Mouse (Mus musculus): ENCODE measurements at regions not wholly inside any gene's neighbourhood (a gene's known extent, or its start where the extent isn't known, plus 50 kb on each side); places are given as distances from the start of the nearest gene placed in this dataset.

DNA sequence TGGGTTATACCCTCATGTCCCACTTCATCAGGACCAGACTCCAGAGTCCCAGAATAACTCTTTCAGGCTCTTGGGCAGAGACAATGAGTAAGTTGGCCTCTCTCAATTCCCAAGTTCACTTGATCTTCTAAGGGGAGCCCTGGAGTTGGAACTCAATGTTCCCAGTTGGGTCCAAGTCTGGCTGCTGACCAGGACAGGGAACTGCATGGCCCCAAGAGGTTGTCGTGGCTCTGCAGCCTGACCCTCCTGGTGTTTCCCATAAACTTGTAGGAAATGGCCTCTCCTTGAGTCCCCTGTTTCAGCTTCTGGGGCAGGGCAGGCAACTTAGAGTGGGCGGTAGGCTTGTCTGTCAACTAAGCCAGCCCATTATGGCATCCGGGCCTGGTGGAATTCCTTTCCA is 286.2 kb downstream of the Cyp26b1 start:
- no peaks in the 10 kb centered on the region for H3K79me2 ChIP-seq (ENCODE audit: control insufficient read depth, insufficient read depth, low read length, poor library complexity)
- TF ChIP-seq MAFK (IDR thresholded peaks at IDR 0.05; ENCODE audit: borderline replicate concordance, low read depth, low read length) (no peak), CTCF (IDR thresholded peaks at IDR 0.05 in 2 of 3, conservative IDR thresholded peaks at IDR 0.05 in 1 of 3; ENCODE audit: control insufficient read depth in 1 of 3, insufficient read depth in 1 of 3, low read depth in 2 of 3, low read length in 3 of 3, poor library complexity in 1 of 3, severe bottlenecking in 1 of 3) (no peak), POLR2A (IDR thresholded peaks at IDR 0.05; ENCODE audit: control insufficient read depth in 1 of 2, insufficient read depth in 1 of 2, low read depth in 1 of 2, low read length in 2 of 2, poor library complexity in 1 of 2) (no peak), MYC (IDR thresholded peaks at IDR 0.05; ENCODE audit: low read depth, low read length) (no peak), SMC3 (IDR thresholded peaks at IDR 0.05; ENCODE audit: low read depth, low read length) (no peak), MAZ (IDR thresholded peaks at IDR 0.05; ENCODE audit: low read depth, low read length) (no peak), MAX (IDR thresholded peaks at IDR 0.05; ENCODE audit: low read length) (no peak), E2F4 (IDR thresholded peaks at IDR 0.05; ENCODE audit: borderline replicate concordance, low read depth, low read length) (no peak)
- H3K9ac ChIP-seq (ENCODE audit: control insufficient read depth, low read depth, low read length, poor library complexity, severe bottlenecking): no peak overlapping the region
- no peaks in the 10 kb centered on the region for H3K27me3 ChIP-seq (ENCODE audit: control insufficient read depth in 1 of 2, insufficient read depth in 2 of 2, low read length in 2 of 2)
- no peaks in the 10 kb centered on the region for H3K36me3 ChIP-seq (ENCODE audit: control insufficient read depth in 1 of 2, insufficient read depth in 2 of 2, low read length in 2 of 2)
- no peaks in the 10 kb centered on the region for H3K9me3 ChIP-seq (replicated peaks; ENCODE audit: insufficient read depth, low read length)
- no peak for DNase-seq (ENCODE audit: low read depth, low spot score)
- H3K27ac ChIP-seq (ENCODE audit: control insufficient read depth, low read depth, low read length): no peak overlapping the region
- H3K4me1 ChIP-seq (ENCODE audit: control insufficient read depth in 1 of 2, insufficient read depth in 2 of 2, low read length in 2 of 2): no peaks in the 10 kb centered on the region
- H3K4me3 ChIP-seq (ENCODE audit: control insufficient read depth in 1 of 2, insufficient read depth in 1 of 2, low read depth in 2 of 2, low read length in 2 of 2): no peak overlapping the region

DNA sequence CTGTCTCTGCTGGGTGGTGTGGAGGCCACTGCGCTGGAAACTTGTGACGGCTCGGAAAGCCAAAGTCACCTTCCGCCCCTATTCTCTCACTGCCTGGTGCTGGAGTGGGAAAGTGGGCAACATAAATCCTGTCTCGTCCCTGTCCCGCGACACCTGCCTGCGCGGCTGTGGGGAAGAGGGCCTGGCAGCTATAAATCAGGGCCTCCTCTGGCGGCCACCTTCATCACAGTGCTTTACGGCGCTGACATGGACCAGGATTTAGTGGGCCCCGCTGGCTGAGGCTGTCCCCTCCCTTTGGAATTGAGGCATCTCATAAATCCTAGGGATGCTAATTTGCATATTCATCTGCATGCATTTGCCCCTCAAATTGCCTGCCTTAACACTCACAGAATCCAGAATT is 287.1 kb downstream of the Cyp26b1 start:
- H3K79me2 ChIP-seq (ENCODE audit: control insufficient read depth, insufficient read depth, low read length, poor library complexity): no peaks in the 10 kb centered on the region
- H3K27ac ChIP-seq (ENCODE audit: control insufficient read depth, low read depth, low read length): no peak overlapping the region
- no peaks in the 10 kb centered on the region for H3K4me1 ChIP-seq (ENCODE audit: control insufficient read depth in 1 of 2, insufficient read depth in 2 of 2, low read length in 2 of 2)
- no peak overlapping the region for H3K4me3 ChIP-seq (ENCODE audit: control insufficient read depth in 1 of 2, insufficient read depth in 1 of 2, low read depth in 2 of 2, low read length in 2 of 2)
- H3K9ac ChIP-seq (ENCODE audit: control insufficient read depth, low read depth, low read length, poor library complexity, severe bottlenecking): no peak overlapping the region
- TF ChIP-seq NRF1 (IDR thresholded peaks at IDR 0.05; ENCODE audit: insufficient read depth, low read depth, low read length, poor library complexity, severe bottlenecking) (no peak), TAL1 (IDR thresholded peaks at IDR 0.05; ENCODE audit: low read length) (no peak), CHD1 (IDR thresholded peaks at IDR 0.05; ENCODE audit: low read depth, low read length) (no peak), GATA1 (IDR thresholded peaks at IDR 0.05; ENCODE audit: low read depth, low read length) (no peak), RAD21 (IDR thresholded peaks at IDR 0.05; ENCODE audit: low read depth, low read length) (no peak), USF1 (IDR thresholded peaks at IDR 0.05; ENCODE audit: low read depth, low read length) (no peak), POLR2AphosphoS5 (IDR thresholded peaks at IDR 0.05; ENCODE audit: borderline replicate concordance, low read depth, low read length) (no peak), CTCF (IDR thresholded peaks at IDR 0.05 in 2 of 3, conservative IDR thresholded peaks at IDR 0.05 in 1 of 3; ENCODE audit: control insufficient read depth in 1 of 3, insufficient read depth in 1 of 3, low read depth in 2 of 3, low read length in 3 of 3, poor library complexity in 1 of 3, severe bottlenecking in 1 of 3) (no peak), CHD2 (IDR thresholded peaks at IDR 0.05; ENCODE audit: low read length) (no peak), MEF2A (IDR thresholded peaks at IDR 0.05; ENCODE audit: extremely low read depth, insufficient replicate concordance, low read depth, low read length, poor library complexity, severe bottlenecking) (no peak)
- H3K27me3 ChIP-seq (ENCODE audit: control insufficient read depth in 1 of 2, insufficient read depth in 2 of 2, low read length in 2 of 2): no peaks in the 10 kb centered on the region
- H3K9me3 ChIP-seq (replicated peaks; ENCODE audit: insufficient read depth, low read length): no peaks in the 10 kb centered on the region
- H3K36me3 ChIP-seq (ENCODE audit: control insufficient read depth in 1 of 2, insufficient read depth in 2 of 2, low read length in 2 of 2): no peaks in the 10 kb centered on the region
- DNase-seq (ENCODE audit: low read depth, low spot score): no peak
